Comparison of ENCODE assay signal across 18 mouse cellular contexts in genomic region chr5:74880048-74880437, GRCm38 (mm10).
DNase-seq lines count a peak whose midpoint lies in the region; ATAC-seq lines count a peak whose summit lies in the region.
"Had no signal": no experiment of that assay in that cellular context is flagged by ENCODE, and none has a peak within 500 bp of the region (broad histone marks: within the 10 kb centered on the region; RNA-seq: fewer than 3 reads in every experiment).

No protein-coding gene starts in this region.

- WGBS in lung, embryonic 16.5 days, result 70% methylated on average over 6 of the region's 6 CpGs
- WGBS in midbrain, embryonic 13.5 days, result 46% methylated on average over 6 of the region's 6 CpGs
- WGBS in midbrain, embryonic 10.5 days, result 72% methylated on average over 6 of the region's 6 CpGs
- 83% methylated on average over 6 of the region's 6 CpGs for WGBS in embryonic facial prominence, embryonic 15.5 days

- no peaks in the 10 kb centered on the region for H3K36me3 ChIP-seq in lung, embryonic 16.5 days (ENCODE audit: control insufficient read depth, insufficient read depth, low read length)
- H3K36me3 ChIP-seq in midbrain, embryonic 13.5 days, result no peaks in the 10 kb centered on the region
- no peaks in the 10 kb centered on the region for H3K36me3 ChIP-seq in midbrain, embryonic 10.5 days
- no peaks in the 10 kb centered on the region for H3K36me3 ChIP-seq in embryonic facial prominence, embryonic 15.5 days
- H3K36me3 ChIP-seq: forebrain, embryonic 12.5 days; heart, embryonic 13.5 days had no signal

- peaks cover 2% of the 10 kb centered on the region; the same call in 1 of the 2 replicates for H3K9me3 ChIP-seq in lung, embryonic 16.5 days (ENCODE audit: control insufficient read depth, low read length)
- 0 out of 2 replicates have a peak, but pooled peaks cover 4% of the 10 kb centered on the region for H3K9me3 ChIP-seq in midbrain, embryonic 13.5 days
- peaks cover 8% of the 10 kb centered on the region; the same call in 1 of the 2 replicates for H3K9me3 ChIP-seq in midbrain, embryonic 10.5 days (replicated peaks)
- no peaks in the 10 kb centered on the region for H3K9me3 ChIP-seq in embryonic facial prominence, embryonic 15.5 days (replicated peaks)
- H3K9me3 ChIP-seq: forebrain, embryonic 12.5 days; heart, embryonic 13.5 days had no signal

- peak; percentile 52 for DNase-seq in heart, adult 11 months
- DNase-seq in heart, adult 18-20 months, result no peak
- no peak for DNase-seq in lung, postnatal 14 days
- DNase-seq in midbrain, embryonic 10.5 days (ENCODE audit: low spot score), result no peak
- no peak for DNase-seq in cerebellum, adult 9-11 months
- DNase-seq: adrenal gland, adult 2 months; adrenal gland, postnatal 25 days; cerebellum, adult 18-20 months; cerebellum, postnatal 10 days; forebrain, postnatal 0 days; gastrocnemius, postnatal 14 days; heart, postnatal 36 days had no signal

- no peak overlapping the region for H3K9ac ChIP-seq in lung, embryonic 16.5 days (ENCODE audit: low read length)
- H3K9ac ChIP-seq in midbrain, embryonic 13.5 days (replicated peaks), result no peak overlapping the region
- no peak overlapping the region for H3K9ac ChIP-seq in embryonic facial prominence, embryonic 15.5 days
- H3K9ac ChIP-seq: forebrain, embryonic 12.5 days; forebrain, postnatal 0 days; heart, embryonic 13.5 days had no signal

- no peaks in the 10 kb centered on the region for H3K27me3 ChIP-seq in lung, embryonic 16.5 days (ENCODE audit: control insufficient read depth, insufficient read depth, low read depth, low read length)
- H3K27me3 ChIP-seq in midbrain, embryonic 13.5 days, result peaks cover 26% of the 10 kb centered on the region
- peaks cover 58% of the 10 kb centered on the region for H3K27me3 ChIP-seq in midbrain, embryonic 10.5 days (ENCODE audit: low read depth, poor library complexity, severe bottlenecking)
- H3K27me3 ChIP-seq in embryonic facial prominence, embryonic 15.5 days, result no peaks in the 10 kb centered on the region
- H3K27me3 ChIP-seq: forebrain, embryonic 12.5 days; heart, embryonic 13.5 days had no signal

- peaks cover 27% of the 10 kb centered on the region for H3K4me1 ChIP-seq in lung, embryonic 16.5 days (replicated peaks; ENCODE audit: control insufficient read depth, insufficient read depth, low read length)
- peaks cover 13% of the 10 kb centered on the region for H3K4me1 ChIP-seq in midbrain, embryonic 13.5 days (replicated peaks)
- H3K4me1 ChIP-seq in midbrain, embryonic 10.5 days, result peaks cover 42% of the 10 kb centered on the region
- H3K4me1 ChIP-seq in embryonic facial prominence, embryonic 15.5 days, result peaks cover 20% of the 10 kb centered on the region

- H3K27ac ChIP-seq in lung, embryonic 16.5 days (ENCODE audit: low read length), result peak overlapping the region; percentile 50
- H3K27ac ChIP-seq in midbrain, embryonic 13.5 days, result no peak overlapping the region
- no peak overlapping the region for H3K27ac ChIP-seq in midbrain, embryonic 10.5 days (replicated peaks)
- H3K27ac ChIP-seq in embryonic facial prominence, embryonic 15.5 days (replicated peaks), result peak overlapping the region; percentile 83
- H3K27ac ChIP-seq: forebrain, embryonic 12.5 days; hindbrain, postnatal 0 days had no signal

- H3K4me2 ChIP-seq in lung, embryonic 16.5 days (ENCODE audit: low read depth, low read length), result no peak overlapping the region
- no peak overlapping the region for H3K4me2 ChIP-seq in midbrain, embryonic 13.5 days (replicated peaks)
- no peak overlapping the region for H3K4me2 ChIP-seq in embryonic facial prominence, embryonic 15.5 days (replicated peaks)
- H3K4me2 ChIP-seq: forebrain, embryonic 12.5 days; heart, embryonic 13.5 days had no signal

- ATAC-seq in lung, embryonic 16.5 days (ENCODE audit: low read depth), result no peak
- ATAC-seq in midbrain, embryonic 13.5 days, result peak; percentile 41; the same call in 1 of the 2 replicates
- no peak for ATAC-seq in embryonic facial prominence, embryonic 15.5 days (ENCODE audit: insufficient number of reproducible peaks, low FRiP score, low TSS enrichment, low read depth)
- ATAC-seq: forebrain, postnatal 0 days; hindbrain, postnatal 0 days had no signal

- no peak overlapping the region for H3K4me3 ChIP-seq in lung, embryonic 16.5 days (ENCODE audit: low read length)
- H3K4me3 ChIP-seq in midbrain, embryonic 13.5 days (replicated peaks), result no peak overlapping the region
- H3K4me3 ChIP-seq in midbrain, embryonic 10.5 days, result no peak overlapping the region
- H3K4me3 ChIP-seq in embryonic facial prominence, embryonic 15.5 days (replicated peaks), result no peak overlapping the region
- H3K4me3 ChIP-seq: forebrain, embryonic 12.5 days; heart, embryonic 13.5 days had no signal

Comparison
In these comparisons a context has a peak if more than half of its experiments do, and no peak if none do; other contexts are left out.
1. H3K27ac ChIP-seq: peak in lung, embryonic 16.5 days (single experiment) and embryonic facial prominence, embryonic 15.5 days (single experiment); none in midbrain, embryonic 13.5 days (single experiment) and midbrain, embryonic 10.5 days (single experiment).